Mouse (Mus musculus) CH12.LX (cell line): ENCODE data around the gene Vmn1r85. TPM values are rescaled to one million over a fixed set of nuclear protein-coding genes. Genes with fewer than 3 reads are reported as not detected.

Experiments used
- DNase-seq: peaks from one replicate; pipeline ENCODE4 v3.0.0-alpha.2; 2013; ENCODE audit errors: extremely low read depth
- H3K27ac ChIP-seq: 2 replicates; pipeline ENCODE4 v1.5.1; 2012; ENCODE audit warnings: low read depth, mild to moderate bottlenecking, control low read depth, moderate library complexity; ENCODE audit not compliant: insufficient read depth
- H3K27me3 ChIP-seq: replicated peaks from 2 replicates; pipeline ENCODE3; 2012; ENCODE audit warnings: inconsistent platforms
- H3K36me3 ChIP-seq, 2 experiments: replicated peaks in 1 of 2; 2 replicates each; pipeline versions ENCODE3 to v1.6.1; 2012; ENCODE audit warnings: inconsistent platforms in 1 of 2, low read length in 1 of 2, mild to moderate bottlenecking in 1 of 2, mixed read lengths in 1 of 2, moderate library complexity in 1 of 2; ENCODE audit not compliant: control insufficient read depth in 1 of 2, insufficient read depth in 1 of 2
- H3K4me1 ChIP-seq, 2 experiments: 2 replicates each; pipeline ENCODE4 v1.6.1; 2012; ENCODE audit warnings: inconsistent platforms in 1 of 2, moderate library complexity in 1 of 2; ENCODE audit not compliant: insufficient read depth in 2 of 2, control insufficient read depth in 1 of 2
- H3K4me2 ChIP-seq: 2 replicates; pipeline ENCODE4 v1.6.1; 2012; ENCODE audit warnings: low read depth, mild to moderate bottlenecking, control low read depth; ENCODE audit not compliant: poor library complexity, insufficient read depth, severe bottlenecking
- H3K4me3 ChIP-seq, 3 experiments: fragments of 150-350 bp in 1 of 3; sonication (generic) in 1 of 3; replicated peaks in 1 of 3; 2 replicates each; pipeline versions ENCODE3 to v1.5.1; 2011 to 2012; ENCODE audit warnings: low read depth in 2 of 3, low read length in 2 of 3, mild to moderate bottlenecking in 2 of 3, moderate library complexity in 2 of 3, control low read depth in 1 of 3, improper control_type of control experiment in 1 of 3, inconsistent platforms in 1 of 3, mixed read lengths in 1 of 3; ENCODE audit not compliant: poor library complexity in 1 of 3
- H3K79me2 ChIP-seq: replicated peaks from 2 replicates; pipeline ENCODE4 v1.6.1; 2012; ENCODE audit warnings: mild to moderate bottlenecking, moderate library complexity; ENCODE audit not compliant: control insufficient read depth, poor library complexity, insufficient read depth, severe bottlenecking; ENCODE audit errors: extremely low read depth
- H3K9ac ChIP-seq: 2 replicates; pipeline ENCODE4 v1.6.1; 2012; ENCODE audit warnings: low read depth, mild to moderate bottlenecking, control low read depth, moderate library complexity; ENCODE audit not compliant: insufficient read depth
- H3K9me3 ChIP-seq: replicated peaks from 2 replicates; pipeline ENCODE3; 2012; ENCODE audit warnings: low read length, inconsistent platforms, mixed read lengths
- BHLHE40 ChIP-seq: IDR thresholded peaks from 2 replicates; pipeline ENCODE4 v1.6.1; 2011; ENCODE audit warnings: mild to moderate bottlenecking, low read depth, low read length, improper control_type of control experiment
- CHD1 ChIP-seq: IDR thresholded peaks from 2 replicates; pipeline ENCODE4 v1.6.1; 2012; ENCODE audit warnings: low read depth, low read length, improper control_type of control experiment, inconsistent platforms
- CHD2 ChIP-seq: IDR thresholded peaks from 2 replicates; pipeline ENCODE4 v1.6.1; 2011; ENCODE audit warnings: low read length, improper control_type of control experiment
- ELF1 ChIP-seq: IDR thresholded peaks from 2 replicates; pipeline ENCODE4 v1.6.1; 2014; ENCODE audit warnings: low read depth, mild to moderate bottlenecking, inconsistent platforms, low read length, improper control_type of control experiment
- MAZ ChIP-seq: IDR thresholded peaks from 2 replicates; pipeline ENCODE4 v1.6.1; 2012; ENCODE audit warnings: low read depth, mild to moderate bottlenecking, inconsistent platforms, low read length, improper control_type of control experiment, moderate library complexity
- MEF2A ChIP-seq: IDR thresholded peaks from 2 replicates; pipeline ENCODE4 v1.6.1; 2014; ENCODE audit warnings: low read depth, mild to moderate bottlenecking, inconsistent platforms, low read length, improper control_type of control experiment, borderline replicate concordance
- TBP ChIP-seq: conservative IDR thresholded peaks from 2 replicates; pipeline ENCODE4 v1.6.1; 2011; ENCODE audit warnings: low read depth, low read length, improper control_type of control experiment
- USF1 ChIP-seq: IDR thresholded peaks from 2 replicates; pipeline ENCODE4 v1.6.1; 2014; ENCODE audit warnings: low read depth, mild to moderate bottlenecking, inconsistent platforms, low read length, improper control_type of control experiment
- ZKSCAN1 ChIP-seq: IDR thresholded peaks from 2 replicates; pipeline ENCODE4 v1.6.1; 2012; ENCODE audit warnings: low read depth, inconsistent platforms, low read length, improper control_type of control experiment, borderline replicate concordance
- dilution Hi-C: fragments of 300-500 bp; cut with MboI; formaldehyde crosslinking; loops from 2 replicates; pipeline ENCODE4 v1.14.3; 2020; ENCODE audit warnings: low sequenced_read_pairs; ENCODE audit not compliant: extremely low pct_unique_long_range_greater_than_20kb, extremely low pct_ligation_motif_present
- in situ Hi-C: fragments of 300-500 bp; cut with MboI; formaldehyde crosslinking; loops from 3 replicates; pipeline ENCODE4 v1.14.3; 2019; ENCODE audit warnings: low sequenced_read_pairs, low pct_ligation_motif_present, low pct_unique_long_range_greater_than_20kb, mixed read lengths
- polyA plus RNA-seq: library from polyadenylated mRNA; unstranded; fragments of >175 nt; gene quantifications from 2 replicates; pipeline ENCODE4 v1.2.1, GENCODE M21; 2012; ENCODE audit warnings: low read depth; ENCODE audit not compliant: insufficient read length
- total RNA-seq, 2 experiments: library from RNA; depleted of rRNA; stranded (reverse); fragments of 300-350 nt in 1 of 2; fragments of >200 nt in 1 of 2; gene quantifications; 2 replicates each; pipeline ENCODE4 v1.2.3; 2012 to 2014

Vmn1r85 gene
- total and polyA plus RNA-seq, 3 experiments, result not detected

DNA sequence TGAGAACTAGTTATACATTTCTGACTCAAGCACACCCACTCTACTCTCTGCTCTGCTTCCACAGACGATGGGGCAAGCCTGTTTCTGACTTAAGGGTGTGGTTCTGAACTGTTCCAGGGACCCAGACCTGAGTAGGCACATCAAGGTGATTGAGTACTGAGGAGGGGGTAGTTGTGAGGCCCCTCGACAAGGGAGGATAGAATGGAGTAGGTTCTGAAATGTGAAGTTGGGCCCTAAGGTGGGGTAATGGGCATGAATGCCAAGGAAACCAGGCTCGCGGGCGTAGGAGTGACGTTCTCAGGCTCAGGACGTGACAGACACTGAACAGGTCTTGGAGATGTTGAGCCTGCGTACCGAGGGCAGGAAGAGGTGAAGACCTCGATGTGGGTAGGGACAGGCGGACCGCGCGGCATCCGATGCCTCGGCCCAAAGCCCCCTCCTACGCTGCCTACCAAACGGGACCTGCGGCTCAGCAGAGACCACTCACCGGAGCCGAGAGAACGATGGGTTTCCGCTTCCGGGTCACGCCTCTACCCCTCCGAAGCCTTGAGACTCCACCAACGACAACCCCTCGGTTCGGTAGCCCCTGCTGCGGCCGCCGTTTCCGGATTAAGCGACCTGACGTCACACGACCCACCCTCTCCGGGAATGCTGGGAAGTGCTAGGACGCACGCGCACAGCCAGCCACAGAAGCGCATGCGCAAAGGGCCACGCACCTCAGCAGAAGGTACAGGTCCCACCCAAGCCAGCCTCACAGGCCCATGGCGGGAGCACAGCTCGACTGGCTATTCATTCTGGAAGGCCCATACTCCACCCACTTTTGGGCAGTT lies 60.6 kb downstream of the Vmn1r85 start, which contains the start of gene Chmp2a (continued):
- peak; percentile 49; the same call in 1 of the 2 replicates for TF ChIP-seq TBP
- TF ChIP-seq ELF1, result peak; percentile 99
- TF ChIP-seq MEF2A, result peak; percentile 68
- no peak; the same call in 1 of the 2 replicates for TF ChIP-seq ZKSCAN1
- TF ChIP-seq USF1, result no peak
- TF ChIP-seq CHD1, result peak; percentile 74; the same call in 1 of the 2 replicates
- peak; percentile 72 for TF ChIP-seq MAZ
- TF ChIP-seq BHLHE40, result peak; percentile 37

DNA sequence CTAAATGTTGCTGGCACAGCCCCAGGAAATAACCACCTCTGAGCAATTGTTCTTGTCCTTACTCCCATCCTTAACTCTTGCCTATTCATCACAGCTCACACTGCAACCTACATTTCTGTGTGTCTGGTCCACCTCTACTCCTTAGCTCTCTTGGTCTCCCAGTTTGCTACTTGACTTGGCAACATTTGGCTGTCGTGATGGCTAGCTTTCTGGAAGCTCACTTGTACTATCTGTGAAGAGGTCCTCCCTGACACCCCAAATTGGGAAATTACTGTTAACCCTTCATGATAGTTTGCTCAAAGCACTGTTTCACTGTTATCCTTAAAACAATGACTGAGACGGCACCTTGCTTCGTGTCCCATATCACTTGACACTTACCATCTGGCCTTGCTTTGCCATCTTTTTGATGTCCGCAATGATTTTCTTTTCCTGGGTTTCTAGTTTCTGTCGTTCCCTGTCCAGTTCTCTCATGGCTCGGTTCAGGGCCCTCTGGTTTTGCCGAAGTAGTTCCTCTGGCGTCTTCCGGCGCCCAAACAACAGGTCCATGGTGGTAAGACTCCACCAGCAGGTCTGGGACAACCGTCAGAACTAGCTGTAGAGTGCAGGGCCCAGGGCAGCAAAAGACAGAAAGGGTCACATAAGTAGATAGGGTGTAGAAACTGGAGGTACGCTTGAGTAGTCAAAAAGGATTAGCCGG lies 61.4 kb downstream of the Vmn1r85 start:
- no peak for DNase-seq
- H3K79me2 ChIP-seq, result peaks cover 22% of the 10 kb centered on the region
- H3K27ac ChIP-seq, result peak overlapping the region; percentile 93
- H3K4me2 ChIP-seq, result peak overlapping the region; percentile 52
- H3K36me3 ChIP-seq, result peaks cover 58 to 69% of the 10 kb centered on the region in 2 experiments
- in situ Hi-C loops, result no loop called here
- no peaks in the 10 kb centered on the region for H3K9me3 ChIP-seq
- peak overlapping the region; percentile 65 to 89 (median 73) for H3K4me3 ChIP-seq
- no peaks in the 10 kb centered on the region for H3K27me3 ChIP-seq
- peaks cover 20 to 56% of the 10 kb centered on the region in 2 experiments for H3K4me1 ChIP-seq
- TF ChIP-seq MAZ, result no peak
- no peak for TF ChIP-seq ELF1
- TF ChIP-seq CHD2, result no peak
- TF ChIP-seq ZKSCAN1, result no peak
- peak overlapping the region; percentile 77 for H3K9ac ChIP-seq
- dilution Hi-C loops, result no loop called here

Other genes with a start within 250 kb of the Vmn1r85 start
- 1.2 and 1.4 TPM in 2 replicates for gene Zfp128, start 214.0 kb downstream of the Vmn1r85 start, total RNA-seq (2012; rRNA removed)
- 0.96 and 1.2 TPM in 2 replicates for gene Zfp128, start 214.0 kb downstream of the Vmn1r85 start, total RNA-seq (2014; rRNA removed)
- 0.61 and 0.78 TPM in 2 replicates for gene Zfp128, start 214.0 kb downstream of the Vmn1r85 start, polyA plus RNA-seq
- 3.2 and 4.2 TPM in 2 replicates for gene Zscan22, start 197.4 kb downstream of the Vmn1r85 start, total RNA-seq (2012; rRNA removed)
- 2.8 and 3.3 TPM in 2 replicates for gene Zscan22, start 197.4 kb downstream of the Vmn1r85 start, total RNA-seq (2014; rRNA removed)
- 7.6 and 8.9 TPM in 2 replicates for gene Zscan22, start 197.4 kb downstream of the Vmn1r85 start, polyA plus RNA-seq
- 3,671 and 4,026 TPM in 2 replicates for gene Rps5, start 172.9 kb downstream of the Vmn1r85 start, total RNA-seq (2012; rRNA removed)
- 3,631 and 4,293 TPM in 2 replicates for gene Rps5, start 172.9 kb downstream of the Vmn1r85 start, total RNA-seq (2014; rRNA removed)
- gene Rps5, start 172.9 kb downstream of the Vmn1r85 start, polyA plus RNA-seq, result 2,088 and 2,166 TPM in 2 replicates
- gene Rnf225, start 167.8 kb downstream of the Vmn1r85 start, total RNA-seq (2012; rRNA removed), result 1.1 and 1.3 TPM in 2 replicates
- gene Rnf225, start 167.8 kb downstream of the Vmn1r85 start, total RNA-seq (2014; rRNA removed), result 0.89 and 0.90 TPM in 2 replicates
- 3.4 and 4.0 TPM in 2 replicates for gene Rnf225, start 167.8 kb downstream of the Vmn1r85 start, polyA plus RNA-seq
- gene Zfp324, start 129.3 kb downstream of the Vmn1r85 start, total RNA-seq (2012; rRNA removed), result 6.4 and 8.7 TPM in 2 replicates
- 6.3 and 7.3 TPM in 2 replicates for gene Zfp324, start 129.3 kb downstream of the Vmn1r85 start, total RNA-seq (2014; rRNA removed)
- 3.8 and 4.2 TPM in 2 replicates for gene Zfp324, start 129.3 kb downstream of the Vmn1r85 start, polyA plus RNA-seq
- 7.5 and 7.8 TPM in 2 replicates for gene Zfp446, start 117.3 kb downstream of the Vmn1r85 start, total RNA-seq (2012; rRNA removed)
- gene Zfp446, start 117.3 kb downstream of the Vmn1r85 start, total RNA-seq (2014; rRNA removed), result 11.9 and 12.8 TPM in 2 replicates
- gene Zfp446, start 117.3 kb downstream of the Vmn1r85 start, polyA plus RNA-seq, result 12.5 and 12.9 TPM in 2 replicates
- gene Slc27a5, start 97.0 kb downstream of the Vmn1r85 start, total RNA-seq (2012; rRNA removed), result 0.04 TPM in 1 of 2 replicates, not detected in the other
- gene Slc27a5, start 97.0 kb downstream of the Vmn1r85 start, total RNA-seq (2014; rRNA removed), result not detected in 2 replicates
- gene Slc27a5, start 97.0 kb downstream of the Vmn1r85 start, polyA plus RNA-seq, result not detected in 2 replicates
- 500 and 583 TPM in 2 replicates for gene Trim28, start 96.1 kb downstream of the Vmn1r85 start, total RNA-seq (2012; rRNA removed)
- 495 and 516 TPM in 2 replicates for gene Trim28, start 96.1 kb downstream of the Vmn1r85 start, total RNA-seq (2014; rRNA removed)
- gene Trim28, start 96.1 kb downstream of the Vmn1r85 start, polyA plus RNA-seq, result 728 and 891 TPM in 2 replicates
- gene Zbtb45, start 85.1 kb downstream of the Vmn1r85 start, total RNA-seq (2012; rRNA removed), result 9.5 and 12.1 TPM in 2 replicates
- 6.7 and 6.8 TPM in 2 replicates for gene Zbtb45, start 85.1 kb downstream of the Vmn1r85 start, total RNA-seq (2014; rRNA removed)
- 16.7 and 17.1 TPM in 2 replicates for gene Zbtb45, start 85.1 kb downstream of the Vmn1r85 start, polyA plus RNA-seq
- 110 and 115 TPM in 2 replicates for gene Chmp2a, start 60.4 kb downstream of the Vmn1r85 start, total RNA-seq (2012; rRNA removed)
- gene Chmp2a, start 60.4 kb downstream of the Vmn1r85 start, total RNA-seq (2014; rRNA removed), result 131 and 141 TPM in 2 replicates
- gene Chmp2a, start 60.4 kb downstream of the Vmn1r85 start, polyA plus RNA-seq, result 134 and 148 TPM in 2 replicates
- gene Ube2m, start 56.9 kb downstream of the Vmn1r85 start, total RNA-seq (2012; rRNA removed), result 134 and 156 TPM in 2 replicates
- gene Ube2m, start 56.9 kb downstream of the Vmn1r85 start, total RNA-seq (2014; rRNA removed), result 227 and 244 TPM in 2 replicates
- 215 and 272 TPM in 2 replicates for gene Ube2m, start 56.9 kb downstream of the Vmn1r85 start, polyA plus RNA-seq
- 0.46 and 0.55 TPM in 2 replicates for gene Mzf1, start 40.4 kb downstream of the Vmn1r85 start, total RNA-seq (2012; rRNA removed)
- gene Mzf1, start 40.4 kb downstream of the Vmn1r85 start, total RNA-seq (2014; rRNA removed), result 0.31 and 0.34 TPM in 2 replicates
- 0.50 and 0.68 TPM in 2 replicates for gene Mzf1, start 40.4 kb downstream of the Vmn1r85 start, polyA plus RNA-seq
- gene Vmn1r86, start 24.7 kb upstream of the Vmn1r85 start, total RNA-seq (2012; rRNA removed), result not detected in 2 replicates
- not detected in 2 replicates for gene Vmn1r86, start 24.7 kb upstream of the Vmn1r85 start, total RNA-seq (2014; rRNA removed)
- not detected in 2 replicates for gene Vmn1r86, start 24.7 kb upstream of the Vmn1r85 start, polyA plus RNA-seq
- gene Vmn1r87, start 45.0 kb upstream of the Vmn1r85 start, total RNA-seq (2012; rRNA removed), result not detected in 2 replicates
- not detected in 2 replicates for gene Vmn1r87, start 45.0 kb upstream of the Vmn1r85 start, total RNA-seq (2014; rRNA removed)
- not detected in 2 replicates for gene Vmn1r87, start 45.0 kb upstream of the Vmn1r85 start, polyA plus RNA-seq
- 0.29 and 0.34 TPM in 2 replicates for gene Vmn1r88, start 64.4 kb upstream of the Vmn1r85 start, total RNA-seq (2012; rRNA removed)
- 0.03 TPM in 1 of 2 replicates, not detected in the other for gene Vmn1r88, start 64.4 kb upstream of the Vmn1r85 start, total RNA-seq (2014; rRNA removed)
- gene Vmn1r88, start 64.4 kb upstream of the Vmn1r85 start, polyA plus RNA-seq, result 0.07 and 0.10 TPM in 2 replicates
- not detected in 2 replicates for gene Vmn1r89, start 117.8 kb upstream of the Vmn1r85 start, total RNA-seq (2012; rRNA removed)
- gene Vmn1r89, start 117.8 kb upstream of the Vmn1r85 start, total RNA-seq (2014; rRNA removed), result not detected in 2 replicates
- not detected in 2 replicates for gene Vmn1r89, start 117.8 kb upstream of the Vmn1r85 start, polyA plus RNA-seq
- gene Lig1, start 182.1 kb upstream of the Vmn1r85 start, total RNA-seq (2012; rRNA removed), result 82.4 and 86.2 TPM in 2 replicates
- 34.8 and 42.0 TPM in 2 replicates for gene Lig1, start 182.1 kb upstream of the Vmn1r85 start, total RNA-seq (2014; rRNA removed)
- 163 and 204 TPM in 2 replicates for gene Lig1, start 182.1 kb upstream of the Vmn1r85 start, polyA plus RNA-seq
- 3.8 and 4.2 TPM in 2 replicates for gene Zswim9, start 183.5 kb upstream of the Vmn1r85 start, total RNA-seq (2012; rRNA removed)
- 1.2 and 1.3 TPM in 2 replicates for gene Zswim9, start 183.5 kb upstream of the Vmn1r85 start, total RNA-seq (2014; rRNA removed)
- gene Zswim9, start 183.5 kb upstream of the Vmn1r85 start, polyA plus RNA-seq, result 5.1 and 5.5 TPM in 2 replicates
- gene Pla2g4c, start 229.5 kb upstream of the Vmn1r85 start, total RNA-seq (2012; rRNA removed), result 0.17 and 0.55 TPM in 2 replicates
- 1.1 TPM in 2 replicates for gene Pla2g4c, start 229.5 kb upstream of the Vmn1r85 start, total RNA-seq (2014; rRNA removed)
- 1.4 and 1.7 TPM in 2 replicates for gene Pla2g4c, start 229.5 kb upstream of the Vmn1r85 start, polyA plus RNA-seq